Mouse (Mus musculus) forebrain, embryonic 11.5 days (tissue): ENCODE results near the gene Tom1. TPM values are rescaled to one million over a fixed set of nuclear protein-coding genes. Genes with fewer than 3 reads are reported as not detected.

Experiments used
- ATAC-seq: fragments of 200-750 bp; cut with Nextera tagmentation; replicated peaks from 2 replicates; pipeline ENCODE4 v1.8.0; 2017; ENCODE audit warnings: moderate TSS enrichment; ENCODE audit not compliant: low FRiP score
- DNase-seq: peaks from one replicate; pipeline ENCODE4 v3.0.0-alpha.2; 2017; ENCODE audit warnings: low spot score
- H3K27ac ChIP-seq: fragments of 300-500 bp; sonication (generic); 2 replicates; pipeline ENCODE4 v1.5.1; 2014; ENCODE audit warnings: low read depth, low read length
- H3K27me3 ChIP-seq: fragments of 300-500 bp; sonication (generic); 2 replicates; pipeline ENCODE4 v1.6.1; 2014; ENCODE audit warnings: mild to moderate bottlenecking, low read length, mixed read lengths; ENCODE audit not compliant: control insufficient read depth, insufficient read depth
- H3K36me3 ChIP-seq: fragments of 300-500 bp; sonication (generic); 2 replicates; pipeline ENCODE4 v1.6.1; 2014; ENCODE audit warnings: mild to moderate bottlenecking, low read length, moderate library complexity, mixed read lengths; ENCODE audit not compliant: control insufficient read depth, insufficient read depth
- H3K4me1 ChIP-seq: fragments of 300-500 bp; sonication (generic); replicated peaks from 2 replicates; pipeline ENCODE4 v1.6.1; 2014; ENCODE audit warnings: low read length, mixed read lengths; ENCODE audit not compliant: control insufficient read depth, insufficient read depth
- H3K4me2 ChIP-seq: fragments of 300-500 bp; sonication (generic); 2 replicates; pipeline ENCODE4 v1.6.1; 2014; ENCODE audit warnings: low read depth, mild to moderate bottlenecking, low read length, moderate library complexity, mixed read lengths; ENCODE audit not compliant: severe bottlenecking
- H3K4me3 ChIP-seq: fragments of 300-500 bp; sonication (generic); 2 replicates; pipeline ENCODE4 v1.5.1; 2014; ENCODE audit warnings: low read depth, low read length
- H3K9ac ChIP-seq: fragments of 300-500 bp; sonication (generic); 2 replicates; pipeline ENCODE4 v1.6.1; 2014; ENCODE audit warnings: low read length
- H3K9me3 ChIP-seq: fragments of 300-500 bp; sonication (generic); 2 replicates; pipeline ENCODE4 v1.6.1; 2016; ENCODE audit warnings: low read length, mixed read lengths; ENCODE audit not compliant: control insufficient read depth
- WGBS: fragments of 180-500 bp; shearing (Covaris S2); extraction: QIAGEN DNeasy Blood & Tissue Kit; methylation state at CpG from one replicate; pipeline ENCODE4 v1.1.7; 2014; 5-methylcytosine and 5-hydroxymethylcytosine counted together
- polyA plus RNA-seq: library from polyadenylated mRNA; unstranded; fragments of >200 nt; fragmentation: Nextera tagmentation; extraction: Ambion mirVana; gene quantifications from 2 replicates; pipeline ENCODE4 v1.2.1, GENCODE M21; 2014

Tom1 gene
- polyA plus RNA-seq, 1 experiment from 2014 or later: 25.3 TPM

DNA sequence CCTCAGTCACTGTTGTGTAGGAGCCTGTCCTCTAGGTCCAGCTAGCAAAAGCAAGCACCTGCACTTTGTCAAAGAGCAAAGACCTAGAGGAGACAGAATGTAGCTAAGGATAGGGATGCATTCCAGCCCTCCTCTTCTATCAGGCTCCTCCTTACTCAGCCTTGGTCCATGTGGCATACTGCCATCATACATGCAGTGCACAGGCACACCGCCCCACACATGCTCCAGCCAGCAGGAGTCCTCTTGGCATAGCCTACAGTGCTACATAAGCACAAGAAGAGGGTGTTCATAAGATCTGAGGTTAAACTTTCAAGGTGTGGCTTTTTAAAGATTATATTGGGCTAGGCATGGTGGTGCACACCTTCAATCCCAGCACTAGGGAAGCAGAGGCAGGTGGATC is 41.4 kb downstream of the Tom1 start:
- ATAC-seq: no peak
- 87% methylated on average over 1 of the region's 1 CpGs for WGBS

DNA sequence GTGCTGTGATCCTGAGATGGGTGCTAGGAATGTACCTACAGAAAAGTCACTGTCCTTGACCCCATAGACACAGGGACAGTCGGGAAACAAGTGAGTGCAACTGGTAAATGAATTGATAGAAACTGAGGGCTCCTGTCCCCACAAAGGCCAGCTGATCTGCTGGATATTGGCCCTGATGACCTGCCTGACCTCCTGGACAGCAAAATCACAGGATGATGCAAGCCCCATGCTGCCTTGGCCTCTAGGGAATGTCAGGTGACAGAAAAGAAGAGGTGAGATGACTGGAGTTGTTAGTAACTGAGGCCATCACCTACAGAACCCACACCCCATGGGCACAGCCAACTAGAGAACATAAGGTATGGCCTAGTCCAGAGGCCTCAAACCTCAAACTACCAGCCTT is 44.7 kb downstream of the Tom1 start:
- H3K4me2 ChIP-seq: no peak overlapping the region
- H3K9ac ChIP-seq: no peak overlapping the region
- H3K27ac ChIP-seq: no peak overlapping the region
- no peaks in the 10 kb centered on the region for H3K27me3 ChIP-seq
- DNase-seq: no peak
- H3K9me3 ChIP-seq: no peaks in the 10 kb centered on the region
- H3K4me3 ChIP-seq: no peak overlapping the region
- no peaks in the 10 kb centered on the region for H3K4me1 ChIP-seq
- no peak for ATAC-seq
- H3K36me3 ChIP-seq: no peaks in the 10 kb centered on the region
- 74% methylated on average over 1 of the region's 1 CpGs for WGBS

More for the DNA sequence above, 41.4 kb downstream of the Tom1 start:
- no peaks in the 10 kb centered on the region for H3K27me3 ChIP-seq
- no peak overlapping the region for H3K27ac ChIP-seq
- no peaks in the 10 kb centered on the region for H3K9me3 ChIP-seq
- no peak overlapping the region for H3K4me3 ChIP-seq
- no peak overlapping the region for H3K4me2 ChIP-seq
- H3K4me1 ChIP-seq: no peaks in the 10 kb centered on the region
- DNase-seq: no peak
- H3K9ac ChIP-seq: no peak overlapping the region
- H3K36me3 ChIP-seq: no peaks in the 10 kb centered on the region

DNA sequence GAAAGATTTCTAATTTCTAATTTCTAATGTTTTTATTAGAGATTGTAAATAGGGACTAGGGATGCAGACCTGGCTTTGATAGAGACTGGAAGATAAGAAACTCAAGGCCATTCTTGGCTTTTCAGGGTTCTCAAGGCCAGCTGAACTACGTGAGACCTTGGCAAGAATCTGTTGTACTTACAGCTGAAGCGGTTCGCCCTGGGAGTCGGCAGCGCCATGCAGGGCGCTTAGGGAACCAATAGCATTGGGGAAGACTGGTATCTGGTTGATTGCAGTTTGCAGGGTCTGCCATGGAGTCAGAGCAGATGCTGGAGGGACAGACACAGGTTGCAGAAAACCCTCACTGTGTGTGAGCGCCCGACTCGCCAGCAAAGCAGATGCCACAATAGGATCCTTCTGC is 45.3 kb downstream of the Tom1 start:
- DNase-seq: no peak
- Histone ChIP-seq H3K9ac (no peak overlapping the region), H3K4me2 (no peak overlapping the region), H3K4me1 (no peaks in the 10 kb centered on the region), H3K9me3 (no peaks in the 10 kb centered on the region), H3K4me3 (no peak overlapping the region), H3K27me3 (no peaks in the 10 kb centered on the region), H3K36me3 (no peaks in the 10 kb centered on the region), H3K27ac (no peak overlapping the region)
- 97% methylated on average over 9 of the region's 9 CpGs for WGBS
- no peak for ATAC-seq

DNA sequence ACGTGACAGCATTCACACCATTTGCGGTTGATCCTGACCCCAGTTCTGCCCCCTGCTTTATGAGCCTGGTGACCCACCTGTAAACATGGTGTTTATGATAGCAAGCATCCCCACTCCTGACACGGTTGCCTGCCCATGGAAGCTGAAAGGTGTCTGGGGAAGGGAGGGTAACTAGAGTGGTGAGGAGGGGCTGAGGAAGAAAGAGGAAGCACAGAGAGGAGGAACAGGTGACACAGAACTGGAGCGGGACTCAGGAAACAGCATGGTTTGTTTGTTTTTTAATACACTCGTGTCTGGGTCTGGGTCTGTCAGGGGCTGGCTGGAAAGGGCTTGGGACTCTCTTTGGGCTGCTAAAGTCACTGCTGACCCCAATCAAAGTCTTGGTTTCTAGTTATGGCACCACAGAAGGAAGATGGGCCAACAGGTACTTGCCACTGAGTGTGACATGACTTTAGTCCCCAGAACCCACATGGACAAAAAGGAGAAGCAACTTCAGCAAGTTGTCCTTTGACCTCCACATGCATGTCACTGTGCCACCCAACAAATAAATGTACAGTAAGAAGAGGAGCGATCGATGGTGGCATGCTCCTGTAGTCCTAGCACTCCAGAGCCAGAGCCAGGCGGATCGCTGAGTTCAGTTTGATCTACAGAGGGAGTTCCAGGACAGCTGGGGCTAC is 48.0 kb downstream of the Tom1 start:
- H3K4me2 ChIP-seq: no peak overlapping the region
- no peak overlapping the region for H3K4me3 ChIP-seq
- ATAC-seq (no peak), DNase-seq (no peak)
- H3K4me1 ChIP-seq: no peaks in the 10 kb centered on the region
- no peak overlapping the region for H3K9ac ChIP-seq
- no peaks in the 10 kb centered on the region for H3K9me3 ChIP-seq
- no peak overlapping the region for H3K27ac ChIP-seq
- no peaks in the 10 kb centered on the region for H3K36me3 ChIP-seq
- H3K27me3 ChIP-seq: no peaks in the 10 kb centered on the region
- WGBS: 82% methylated on average over 9 of the region's 9 CpGs

DNA sequence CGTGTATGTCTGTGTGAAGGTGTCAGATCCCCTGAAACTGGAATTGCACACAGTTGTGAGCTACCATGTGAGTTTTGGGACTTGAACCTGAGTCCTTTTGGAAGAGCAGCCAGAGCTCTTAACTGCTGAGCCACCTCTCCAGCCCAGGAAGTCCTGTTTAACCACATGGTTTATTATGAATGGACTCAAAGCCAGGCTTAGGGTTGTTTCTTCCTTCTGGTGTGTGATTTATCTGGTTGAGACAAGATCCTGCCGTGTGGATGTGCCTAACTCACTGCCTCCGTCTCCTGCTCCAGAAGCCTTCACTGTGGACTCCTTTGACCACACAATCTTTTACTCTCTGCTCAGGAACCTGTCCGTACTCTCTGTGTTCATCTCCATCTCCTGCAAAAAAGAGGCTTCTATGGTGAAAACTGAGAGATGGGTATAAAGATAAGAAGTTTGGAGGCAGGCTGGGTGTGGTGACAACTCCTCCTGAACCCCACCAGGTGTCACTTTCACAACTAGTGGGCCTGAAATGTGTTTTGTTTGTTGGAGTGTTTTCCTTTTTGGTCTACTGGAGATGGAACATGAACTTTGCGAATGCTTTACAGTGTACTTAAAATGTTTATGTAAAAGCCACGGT is 48.8 kb downstream of the Tom1 start:
- H3K4me2 ChIP-seq: no peak overlapping the region
- no peak for ATAC-seq
- 87% methylated on average over 6 of the region's 6 CpGs for WGBS
- no peak for DNase-seq
- no peak overlapping the region for H3K27ac ChIP-seq
- H3K9me3 ChIP-seq: no peaks in the 10 kb centered on the region
- H3K4me3 ChIP-seq: no peak overlapping the region
- no peaks in the 10 kb centered on the region for H3K36me3 ChIP-seq
- H3K9ac ChIP-seq: no peak overlapping the region
- H3K27me3 ChIP-seq: no peaks in the 10 kb centered on the region
- H3K4me1 ChIP-seq: no peaks in the 10 kb centered on the region

DNA sequence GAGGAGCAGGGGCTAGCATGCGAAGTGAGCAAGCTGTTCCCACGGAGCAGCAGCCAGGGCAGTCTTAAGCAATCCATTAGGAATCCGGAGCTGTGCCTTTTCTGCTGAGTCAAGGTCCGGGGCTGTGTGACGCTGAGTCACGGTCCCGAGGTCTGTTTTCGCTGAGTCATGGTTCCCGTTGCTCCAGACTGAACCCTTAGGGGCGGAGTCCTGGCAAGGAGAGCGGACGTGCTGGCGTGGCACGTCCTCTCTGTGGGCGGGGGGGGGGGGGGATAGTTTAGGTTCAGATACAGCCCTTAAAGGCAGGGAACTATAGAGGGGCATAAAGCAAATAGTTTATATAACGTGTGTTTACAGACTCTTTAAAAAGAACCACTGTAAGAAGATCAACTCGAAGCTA is 50.3 kb downstream of the Tom1 start:
- DNase-seq: peak; percentile 93
- Histone ChIP-seq H3K36me3 (no peaks in the 10 kb centered on the region), H3K4me1 (no peaks in the 10 kb centered on the region), H3K4me3 (no peak overlapping the region), H3K9ac (no peak overlapping the region), H3K9me3 (no peaks in the 10 kb centered on the region), H3K27me3 (no peaks in the 10 kb centered on the region), H3K4me2 (peak overlapping the region; percentile 40; the same call in 1 of the 2 replicates), H3K27ac (no peak overlapping the region)
- WGBS: 7% methylated on average over 16 of the region's 17 CpGs
- ATAC-seq: peak; percentile 94

DNA sequence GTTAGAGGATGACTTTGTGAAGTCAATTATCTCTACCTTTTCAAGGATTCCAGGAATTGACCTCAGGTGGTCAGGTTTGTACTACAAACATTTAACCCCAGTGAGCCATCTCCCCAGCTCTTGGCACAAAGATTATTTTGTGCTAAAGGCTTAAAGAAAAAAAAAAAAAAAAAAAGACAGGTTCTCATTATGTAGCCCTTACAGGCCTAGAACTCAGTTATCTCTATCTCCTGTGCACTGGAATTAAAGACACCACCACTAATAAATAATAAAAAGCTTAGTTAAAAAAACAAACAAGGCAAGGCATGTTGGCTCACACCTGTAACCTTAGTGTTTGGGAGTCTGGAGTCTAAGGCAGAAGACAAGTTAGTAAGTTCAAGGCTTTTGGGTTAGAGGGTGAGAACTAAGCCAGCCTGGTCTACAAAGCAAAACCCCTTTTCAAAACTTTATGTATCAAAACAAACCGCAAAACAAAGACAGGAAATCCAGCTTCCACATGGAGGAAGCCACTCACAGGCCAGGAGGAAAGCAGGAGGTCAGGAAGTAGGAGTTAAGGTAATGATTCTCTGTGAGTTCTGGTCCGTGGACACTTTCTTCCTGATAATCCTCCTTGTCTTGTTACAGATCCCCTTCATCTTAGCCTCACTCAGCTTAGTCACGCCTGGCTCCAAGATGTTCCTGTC is 51.0 kb downstream of the Tom1 start:
- DNase-seq: no peak
- Histone ChIP-seq H3K36me3 (no peaks in the 10 kb centered on the region), H3K4me2 (no peak overlapping the region), H3K4me3 (no peak overlapping the region), H3K27ac (no peak overlapping the region), H3K27me3 (no peaks in the 10 kb centered on the region), H3K4me1 (no peaks in the 10 kb centered on the region), H3K9ac (no peak overlapping the region), H3K9me3 (no peaks in the 10 kb centered on the region)
- 73% methylated on average over 3 of the region's 3 CpGs for WGBS
- ATAC-seq: no peak

DNA sequence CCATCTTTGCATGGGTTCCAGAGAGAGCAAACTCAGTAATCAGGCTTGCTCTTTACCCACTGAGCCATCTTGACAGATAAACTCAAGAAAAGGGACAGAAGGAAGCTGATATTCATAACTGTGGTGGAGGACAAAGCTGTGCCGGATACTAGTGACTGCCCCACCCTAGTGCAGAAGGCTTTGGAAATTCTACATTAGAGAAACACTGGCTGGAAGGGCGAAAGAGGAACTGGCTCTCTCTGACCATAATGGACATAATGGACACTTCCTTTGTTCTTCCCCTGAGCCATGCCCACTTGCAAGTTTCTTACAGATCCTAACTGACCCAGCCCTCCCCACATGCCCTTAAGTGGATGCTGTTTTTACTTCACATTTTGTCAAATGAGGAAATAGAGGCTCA is 52.5 kb downstream of the Tom1 start:
- ATAC-seq: no peak
- no peak for DNase-seq
- Histone ChIP-seq H3K36me3 (no peaks in the 10 kb centered on the region), H3K27me3 (no peaks in the 10 kb centered on the region), H3K4me3 (no peak overlapping the region), H3K4me2 (no peak overlapping the region), H3K9me3 (no peaks in the 10 kb centered on the region), H3K4me1 (no peaks in the 10 kb centered on the region), H3K27ac (no peak overlapping the region), H3K9ac (no peak overlapping the region)
- 88% methylated on average over 2 of the region's 2 CpGs for WGBS
